Mouse (Mus musculus) lung, postnatal 0 days (tissue): ENCODE data around the gene Tmem123. TPM values are rescaled to one million over a fixed set of nuclear protein-coding genes. Genes with fewer than 3 reads are reported as not detected.

ENCODE experiments used
- ATAC-seq: fragments of 200-750 bp; cut with Nextera tagmentation; 2 replicates; pipeline ENCODE4 v1.8.0; 2017; ENCODE audit warnings: moderate library complexity
- DNase-seq: peaks from one replicate; pipeline ENCODE4 v3.0.0-alpha.2; 2016; ENCODE audit warnings: low spot score
- H3K27ac ChIP-seq: fragments of 300-500 bp; sonication (generic); 2 replicates; pipeline ENCODE4 v1.5.1; 2014; ENCODE audit warnings: antibody characterized with exemption, mild to moderate bottlenecking, low read length, mixed read lengths
- H3K27me3 ChIP-seq: fragments of 300-500 bp; sonication (generic); replicated peaks from 2 replicates; pipeline ENCODE4 v1.6.1; 2014; ENCODE audit warnings: low read length, mixed read lengths; ENCODE audit not compliant: insufficient read depth
- H3K36me3 ChIP-seq: fragments of 300-500 bp; sonication (generic); 2 replicates; pipeline ENCODE4 v1.6.1; 2014; ENCODE audit warnings: low read length, mixed read lengths; ENCODE audit not compliant: insufficient read depth
- H3K4me1 ChIP-seq: fragments of 300-500 bp; sonication (generic); 2 replicates; pipeline ENCODE4 v1.6.1; 2014; ENCODE audit warnings: antibody characterized with exemption, low read depth, low read length, mixed read lengths; ENCODE audit not compliant: insufficient read depth
- H3K4me2 ChIP-seq: fragments of 300-500 bp; sonication (generic); replicated peaks from 2 replicates; pipeline ENCODE4 v1.6.1; 2014; ENCODE audit warnings: low read depth, mild to moderate bottlenecking, low read length, moderate library complexity, mixed read lengths
- H3K4me3 ChIP-seq: fragments of 300-500 bp; sonication (generic); 2 replicates; pipeline ENCODE4 v1.5.1; 2014; ENCODE audit warnings: low read depth, low read length
- H3K9ac ChIP-seq: fragments of 300-500 bp; sonication (generic); replicated peaks from 2 replicates; pipeline ENCODE4 v1.6.1; 2014; ENCODE audit warnings: low read depth, mild to moderate bottlenecking
- H3K9me3 ChIP-seq: fragments of 300-500 bp; sonication (generic); 2 replicates; pipeline ENCODE4 v1.6.1; 2016; ENCODE audit warnings: low read length, mixed read lengths
- CTCF ChIP-seq: IDR thresholded peaks from 2 replicates; pipeline ENCODE4 v1.5.1; 2016; ENCODE audit warnings: antibody characterized with exemption, mild to moderate bottlenecking
- EP300 ChIP-seq: IDR thresholded peaks from 2 replicates; pipeline ENCODE4 v1.6.1; 2016; ENCODE audit warnings: antibody characterized with exemption, mild to moderate bottlenecking, control low read depth
- WGBS: fragments of 180-500 bp; shearing (Covaris S2); extraction: QIAGEN DNeasy Blood & Tissue Kit; methylation state at CpG from one replicate; pipeline ENCODE4 v1.1.7; 2014; 5-methylcytosine and 5-hydroxymethylcytosine counted together
- polyA plus RNA-seq: library from polyadenylated mRNA; unstranded; fragments of >200 nt; fragmentation: Nextera tagmentation; extraction: Ambion mirVana; gene quantifications from 2 replicates; pipeline ENCODE4 v1.2.1, GENCODE M21; 2015

Gene Tmem123
- polyA plus RNA-seq, 1 experiment from 2014 or later, result 99.5 TPM

DNA sequence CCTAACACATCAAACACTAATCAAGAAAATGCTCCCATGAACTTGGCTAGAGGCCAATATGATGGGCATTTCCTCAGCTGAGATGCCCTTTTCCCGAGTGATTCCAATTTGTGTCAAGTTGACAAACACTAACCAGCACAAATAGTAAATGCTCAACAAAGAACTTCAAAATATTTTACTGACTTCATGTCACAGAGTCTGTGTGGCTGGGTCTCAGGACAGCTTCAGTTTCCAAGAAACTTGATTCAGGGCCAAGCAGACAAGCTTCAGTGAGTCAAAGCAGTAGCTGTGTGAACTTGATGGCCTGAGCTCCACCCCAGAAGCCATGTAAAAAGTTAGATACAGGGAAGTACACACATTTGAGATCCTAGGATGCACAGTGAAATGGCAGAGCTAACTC is 19.7 kb upstream of the Tmem123 start:
- DNase-seq, result no peak
- H3K9me3 ChIP-seq, result no peaks in the 10 kb centered on the region
- no peak overlapping the region for H3K27ac ChIP-seq
- H3K9ac ChIP-seq, result no peak overlapping the region
- TF ChIP-seq CTCF (no peak), EP300 (no peak)
- H3K4me2 ChIP-seq, result no peak overlapping the region
- no peaks in the 10 kb centered on the region for H3K36me3 ChIP-seq
- H3K4me1 ChIP-seq, result no peaks in the 10 kb centered on the region
- H3K4me3 ChIP-seq, result no peak overlapping the region
- H3K27me3 ChIP-seq, result no peaks in the 10 kb centered on the region
- ATAC-seq, result no peak
- WGBS, result 33% methylated on average over 1 of the region's 1 CpGs

DNA sequence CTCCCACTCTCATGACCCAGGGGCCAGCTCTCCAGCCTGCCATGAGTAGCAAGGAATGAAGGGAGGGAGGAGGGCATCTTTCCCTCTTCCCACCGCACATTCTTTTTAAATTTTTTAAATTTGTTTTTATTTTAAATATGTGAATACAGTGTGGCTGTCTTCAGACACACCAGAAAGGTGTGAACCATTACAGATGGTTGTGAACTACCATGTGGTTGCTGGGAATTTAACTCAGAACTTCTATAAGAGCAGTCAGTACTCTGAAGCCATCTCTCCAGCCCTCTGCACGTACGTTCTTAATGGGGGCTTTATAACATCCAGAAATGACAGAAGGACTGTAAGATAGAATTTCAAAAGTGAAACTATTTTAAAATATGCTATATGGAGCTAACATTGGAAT is 15.0 kb upstream of the Tmem123 start:
- no peak overlapping the region for H3K4me2 ChIP-seq
- H3K9me3 ChIP-seq, result no peaks in the 10 kb centered on the region
- no peak for ATAC-seq
- no peaks in the 10 kb centered on the region for H3K36me3 ChIP-seq
- H3K4me1 ChIP-seq, result no peaks in the 10 kb centered on the region
- H3K27ac ChIP-seq, result no peak overlapping the region
- H3K4me3 ChIP-seq, result no peak overlapping the region
- H3K27me3 ChIP-seq, result no peaks in the 10 kb centered on the region
- no peak for DNase-seq
- TF ChIP-seq EP300, result no peak
- no peak overlapping the region for H3K9ac ChIP-seq
- WGBS, result 71% methylated on average over 3 of the region's 3 CpGs

DNA sequence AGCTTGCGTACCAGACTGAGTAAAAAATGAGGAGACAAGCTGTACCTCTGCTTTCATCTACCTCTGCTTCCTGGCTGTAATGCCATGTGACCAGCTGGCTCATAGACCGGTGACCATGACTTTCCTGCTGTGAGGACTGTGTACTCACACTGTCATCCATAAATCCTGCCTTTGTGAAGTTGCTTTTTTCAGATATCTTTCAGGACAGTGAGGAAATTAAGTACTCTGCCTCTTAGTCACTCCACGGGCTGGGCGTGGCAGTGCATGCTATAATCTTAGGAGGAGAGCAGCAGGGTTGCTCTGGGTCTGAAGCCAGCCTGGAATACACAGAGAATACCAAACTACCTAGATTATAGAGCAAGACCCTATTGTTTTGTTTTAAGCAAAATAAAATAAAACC is 14.3 kb upstream of the Tmem123 start:
- TF ChIP-seq CTCF (no peak), EP300 (no peak)
- DNase-seq, result no peak
- 60% methylated on average over 4 of the region's 4 CpGs for WGBS
- H3K9me3 ChIP-seq, result no peaks in the 10 kb centered on the region
- no peak overlapping the region for H3K4me2 ChIP-seq
- ATAC-seq, result no peak
- H3K4me1 ChIP-seq, result no peaks in the 10 kb centered on the region
- H3K9ac ChIP-seq, result no peak overlapping the region
- H3K4me3 ChIP-seq, result no peak overlapping the region
- no peaks in the 10 kb centered on the region for H3K36me3 ChIP-seq
- H3K27ac ChIP-seq, result no peak overlapping the region
- no peaks in the 10 kb centered on the region for H3K27me3 ChIP-seq

DNA sequence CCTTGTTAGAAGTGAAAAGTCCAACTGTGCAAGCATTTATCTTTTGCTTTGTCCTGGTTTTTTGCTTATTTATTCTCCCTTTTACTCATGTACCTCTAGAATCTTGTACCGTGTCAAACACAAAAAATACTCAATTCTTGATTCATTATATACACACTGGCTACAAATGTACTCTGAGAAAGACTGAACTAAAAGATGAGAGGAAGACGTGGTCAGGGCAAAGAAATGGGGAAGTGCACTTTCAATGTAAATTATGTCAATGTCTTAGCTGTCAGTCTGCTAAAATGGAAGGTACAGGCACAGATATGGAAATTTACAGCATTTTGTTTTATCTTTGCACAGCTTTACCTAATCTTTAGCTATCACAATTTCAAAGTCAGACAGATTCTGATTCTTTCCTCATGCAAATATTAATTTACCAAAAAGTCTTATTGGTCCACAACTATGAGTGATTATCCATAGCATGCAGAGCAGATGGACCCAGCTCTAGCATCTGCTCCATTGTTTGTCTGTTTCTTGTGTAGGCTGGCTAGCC is 7.9 kb upstream of the Tmem123 start:
- no peak for TF ChIP-seq CTCF
- TF ChIP-seq EP300, result no peak
- H3K4me3 ChIP-seq, result no peak overlapping the region
- no peaks in the 10 kb centered on the region for H3K27me3 ChIP-seq
- H3K4me1 ChIP-seq, result no peaks in the 10 kb centered on the region
- H3K9me3 ChIP-seq, result no peaks in the 10 kb centered on the region
- WGBS, result 66% methylated on average over 2 of the region's 2 CpGs
- no peak overlapping the region for H3K9ac ChIP-seq
- DNase-seq, result no peak
- no peak overlapping the region for H3K27ac ChIP-seq
- no peaks in the 10 kb centered on the region for H3K36me3 ChIP-seq
- H3K4me2 ChIP-seq, result no peak overlapping the region
- ATAC-seq, result no peak

DNA sequence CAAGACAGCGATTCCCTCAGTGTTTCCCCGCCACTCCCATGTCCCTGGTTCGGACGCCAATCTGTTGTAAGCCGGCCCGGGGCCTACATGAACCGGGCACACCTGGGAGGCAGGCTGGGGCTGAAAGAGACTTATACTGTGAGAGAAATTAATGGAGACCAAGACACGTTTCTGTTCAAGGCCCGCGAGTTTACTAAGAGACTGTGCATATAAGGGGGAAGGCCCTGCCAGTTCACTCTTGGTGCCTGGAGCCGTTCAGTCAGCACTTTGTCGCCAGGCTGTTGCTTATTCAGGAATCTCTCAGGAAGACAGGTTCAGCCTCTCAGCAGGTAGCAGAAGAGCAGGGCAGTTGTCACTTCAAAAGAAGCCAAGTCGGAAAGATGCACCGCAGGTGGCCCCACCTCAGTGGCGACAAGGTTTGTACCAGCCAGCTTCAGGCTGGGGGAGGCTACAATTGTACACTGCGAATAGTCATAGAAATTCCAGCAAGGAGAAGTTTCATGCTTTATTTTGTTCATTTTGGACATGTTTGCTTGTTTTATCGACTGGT is 1.9 kb upstream of the Tmem123 start:
- TF ChIP-seq EP300 (no peak), CTCF (no peak)
- Histone ChIP-seq H3K9me3 (no peaks in the 10 kb centered on the region), H3K27ac (no peak overlapping the region), H3K4me1 (peaks cover 3% of the 10 kb centered on the region; the same call in 1 of the 2 replicates), H3K27me3 (no peaks in the 10 kb centered on the region), H3K9ac (no peak overlapping the region), H3K4me2 (no peak overlapping the region), H3K4me3 (no peak overlapping the region), H3K36me3 (no peaks in the 10 kb centered on the region)
- 65% methylated on average over 17 of the region's 17 CpGs for WGBS
- ATAC-seq (no peak), DNase-seq (no peak)

DNA sequence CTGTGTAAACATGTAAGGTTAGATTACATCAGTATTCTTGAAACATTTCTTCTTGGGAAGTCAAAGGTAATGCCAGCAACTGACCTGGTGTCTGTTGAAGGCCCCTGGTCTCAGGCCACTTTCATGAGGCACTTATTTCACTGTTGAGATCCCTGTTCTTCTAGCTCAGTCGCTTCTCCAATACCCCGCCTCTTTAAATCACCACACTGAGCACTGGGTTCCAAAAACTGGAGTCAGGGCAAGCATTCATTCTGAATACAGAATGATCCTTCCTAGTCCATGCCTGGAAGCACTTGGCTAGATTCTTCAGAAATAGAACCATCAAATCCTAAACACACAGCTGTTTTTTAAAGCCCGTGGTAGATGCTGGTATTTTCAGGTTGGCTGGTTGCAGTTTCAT is 1.1 kb upstream of the Tmem123 start:
- no peak for ATAC-seq
- no peak overlapping the region for H3K27ac ChIP-seq
- no peak for DNase-seq
- peaks cover 6% of the 10 kb centered on the region; the same call in 1 of the 2 replicates for H3K4me1 ChIP-seq
- H3K9me3 ChIP-seq, result no peaks in the 10 kb centered on the region
- 88% methylated on average over 3 of the region's 3 CpGs for WGBS
- no peak overlapping the region for H3K4me2 ChIP-seq
- H3K27me3 ChIP-seq, result no peaks in the 10 kb centered on the region
- no peaks in the 10 kb centered on the region for H3K36me3 ChIP-seq
- no peak overlapping the region for H3K9ac ChIP-seq
- no peak overlapping the region for H3K4me3 ChIP-seq
- TF ChIP-seq CTCF, result no peak
- no peak for TF ChIP-seq EP300
